Mouse (Mus musculus) hindbrain, embryonic 10.5 days (tissue): ENCODE data around the gene Nop2. TPM values are rescaled to one million over a fixed set of nuclear protein-coding genes. Genes with fewer than 3 reads are reported as not detected.

Experiments used
- polyA plus RNA-seq: library from polyadenylated mRNA; unstranded; fragments of >200 nt; fragmentation: Nextera tagmentation; extraction: Ambion mirVana; gene quantifications from 2 replicates; pipeline ENCODE4 v1.2.1, GENCODE M21; 2016

Nop2 gene
- polyA plus RNA-seq, 1 experiment from 2014 or later = 67.6 TPM

Other genes starting within 250 kb of the Nop2 start
- gene Cd4, start 243.7 kb upstream of the Nop2 start, polyA plus RNA-seq = not detected in 2 replicates
- 1.1 and 1.3 TPM in 2 replicates for gene Lag3, start 220.2 kb upstream of the Nop2 start, polyA plus RNA-seq
- 271 and 416 TPM in 2 replicates for gene Ptms, start 211.8 kb upstream of the Nop2 start, polyA plus RNA-seq
- gene Mlf2, start 200.5 kb upstream of the Nop2 start, polyA plus RNA-seq = 417 and 499 TPM in 2 replicates
- gene Cops7a, start 166.4 kb upstream of the Nop2 start, polyA plus RNA-seq = 130 and 138 TPM in 2 replicates
- gene Pianp, start 135.2 kb upstream of the Nop2 start, polyA plus RNA-seq = 0.85 and 2.4 TPM in 2 replicates
- 8.7 and 12.8 TPM in 2 replicates for gene Zfp384, start 122.8 kb upstream of the Nop2 start, polyA plus RNA-seq
- 125 and 153 TPM in 2 replicates for gene Ing4, start 92.1 kb upstream of the Nop2 start, polyA plus RNA-seq
- 13.1 and 15.5 TPM in 2 replicates for gene Acrbp, start 82.2 kb upstream of the Nop2 start, polyA plus RNA-seq
- gene Lpar5, start 64.0 kb upstream of the Nop2 start, polyA plus RNA-seq = 0.10 TPM in 1 of 2 replicates, not detected in the other
- 95.7 and 97.6 TPM in 2 replicates for gene Chd4, start 35.9 kb upstream of the Nop2 start, polyA plus RNA-seq
- 12.5 and 18.3 TPM in 2 replicates for gene Iffo1, start 13.3 kb downstream of the Nop2 start, polyA plus RNA-seq
- 2,613 and 2,865 TPM in 2 replicates for gene Gapdh, start 34.6 kb downstream of the Nop2 start, polyA plus RNA-seq
- 199 and 233 TPM in 2 replicates for gene Ncapd2, start 59.8 kb downstream of the Nop2 start, polyA plus RNA-seq
- gene Mrpl51, start 59.9 kb downstream of the Nop2 start, polyA plus RNA-seq = 206 and 213 TPM in 2 replicates
- 3.3 and 3.9 TPM in 2 replicates for gene Vamp1, start 83.6 kb downstream of the Nop2 start, polyA plus RNA-seq
- 1.9 TPM in 2 replicates for gene Tapbpl, start 100.0 kb downstream of the Nop2 start, polyA plus RNA-seq
- 1.2 TPM in 2 replicates for gene Cd27, start 105.1 kb downstream of the Nop2 start, polyA plus RNA-seq
- 0.17 TPM in 1 of 2 replicates, not detected in the other for gene Tuba3a, start 154.1 kb downstream of the Nop2 start, polyA plus RNA-seq
- gene Ltbr, start 182.0 kb downstream of the Nop2 start, polyA plus RNA-seq = 21.0 and 22.7 TPM in 2 replicates
- gene Scnn1a, start 188.8 kb downstream of the Nop2 start, polyA plus RNA-seq = 0.40 and 0.42 TPM in 2 replicates
- gene Tnfrsf1a, start 217.5 kb downstream of the Nop2 start, polyA plus RNA-seq = 26.8 and 27.1 TPM in 2 replicates
- 0.13 and 0.20 TPM in 2 replicates for gene Plekhg6, start 248.9 kb downstream of the Nop2 start, polyA plus RNA-seq